Mouse (Mus musculus) CD4-positive naive resting alpha-beta T cell, adult 57 days (primary cell): Measurements from ENCODE around the gene Pltp. TPM values are rescaled to one million over a fixed set of nuclear protein-coding genes. Genes with fewer than 3 reads are reported as not detected.

Experiments
- total RNA-seq: library from RNA; stranded (reverse); gene quantifications from one replicate; pipeline ENCODE4 v1.2.4, GENCODE M21; 2023

Gene Pltp
- total RNA-seq = 0.86 TPM

DNA sequence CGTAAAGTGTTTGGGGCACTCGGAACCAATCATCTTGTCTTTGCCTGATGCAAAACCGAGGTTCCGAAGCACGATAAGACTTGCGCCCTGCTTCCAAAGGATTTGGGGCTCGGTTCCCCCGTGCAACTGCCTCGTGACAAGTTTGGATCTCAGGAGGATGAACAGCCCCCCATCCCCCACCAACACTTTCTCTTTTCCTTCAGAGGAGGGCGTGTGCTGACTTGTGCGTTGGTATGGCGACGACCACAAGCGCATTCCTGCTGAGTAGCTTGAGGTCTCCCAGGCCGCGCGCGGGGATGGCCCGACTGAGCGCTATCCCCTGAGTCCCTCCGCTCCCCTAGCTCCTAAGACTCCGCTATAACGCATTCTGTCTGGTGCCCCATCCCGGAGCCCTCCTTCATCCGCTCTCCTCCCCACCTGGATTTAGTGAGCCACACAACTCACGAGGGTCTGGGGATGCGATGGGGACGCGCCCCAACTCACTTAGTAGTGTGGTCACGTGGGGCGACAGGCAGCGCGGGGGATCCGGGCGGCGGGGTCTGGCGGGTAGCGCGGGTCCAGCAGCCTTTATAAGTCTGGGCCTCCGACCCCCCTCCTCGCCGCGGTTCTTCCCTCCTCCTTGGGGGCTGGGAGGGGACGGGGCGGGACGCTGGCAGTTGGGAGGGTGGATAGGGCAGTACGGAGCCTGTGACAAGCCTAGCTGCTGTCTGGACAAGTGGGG lies at the start of gene Pltp:
Pltp (minus strand) TSS at position 611 of the 721 bp plus-strand sequence.

DNA sequence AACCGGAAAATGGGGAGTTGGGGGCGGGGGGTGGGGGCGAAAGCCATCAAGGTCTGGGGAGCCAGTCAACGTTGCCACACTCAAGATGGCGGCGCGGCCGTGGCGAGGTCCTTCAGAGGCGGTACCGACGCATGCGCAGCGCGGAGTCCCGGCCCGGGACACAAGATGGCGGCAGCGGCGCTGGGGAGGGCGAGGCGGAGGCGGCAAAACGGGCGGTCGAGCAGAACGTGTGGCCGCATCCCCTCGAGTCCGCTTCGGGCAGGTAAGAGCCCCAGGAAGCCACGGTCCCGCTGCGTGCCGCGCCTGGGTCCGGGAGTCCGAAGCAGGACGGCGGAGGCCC lies 21.7 kb upstream of the Pltp start, which contains the start of gene Pcif1:
Pcif1 (plus strand) TSS at position 77 of the 340 bp plus-strand sequence.

DNA sequence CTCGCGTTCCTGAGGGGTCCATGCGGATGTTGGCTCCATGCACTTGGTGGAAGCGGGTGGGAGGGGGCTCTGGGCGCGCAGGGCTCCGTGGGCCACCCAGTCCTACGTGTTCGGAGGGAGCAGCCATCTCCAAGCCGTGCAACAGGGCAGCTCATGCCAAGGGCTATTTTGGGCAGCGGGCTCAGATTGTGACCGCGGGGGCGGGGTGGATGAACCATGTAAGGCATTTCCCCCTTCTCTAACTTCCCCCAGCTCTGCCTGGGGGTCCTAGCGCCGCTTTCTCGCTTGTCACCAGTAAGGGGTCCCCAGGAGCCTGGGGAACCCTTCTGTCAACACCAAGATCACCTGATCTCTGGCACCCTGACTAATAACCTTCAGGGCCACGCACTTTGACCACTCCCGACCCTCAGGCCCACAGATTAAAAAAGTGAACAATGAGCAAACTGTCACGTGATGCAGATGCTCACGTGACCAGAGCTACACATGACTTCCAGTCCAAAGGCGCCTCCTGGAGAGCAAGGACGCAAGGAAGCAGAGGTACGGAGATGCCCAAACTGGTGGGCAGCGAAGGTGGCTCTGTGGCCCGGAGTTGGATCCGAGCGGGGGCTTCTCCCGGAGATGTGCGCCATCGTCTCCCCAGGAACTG lies 24.1 kb downstream of the Pltp start, which contains the start of gene Neurl2:
Neurl2 (minus strand) TSS at position 143 of the 646 bp plus-strand sequence.

DNA sequence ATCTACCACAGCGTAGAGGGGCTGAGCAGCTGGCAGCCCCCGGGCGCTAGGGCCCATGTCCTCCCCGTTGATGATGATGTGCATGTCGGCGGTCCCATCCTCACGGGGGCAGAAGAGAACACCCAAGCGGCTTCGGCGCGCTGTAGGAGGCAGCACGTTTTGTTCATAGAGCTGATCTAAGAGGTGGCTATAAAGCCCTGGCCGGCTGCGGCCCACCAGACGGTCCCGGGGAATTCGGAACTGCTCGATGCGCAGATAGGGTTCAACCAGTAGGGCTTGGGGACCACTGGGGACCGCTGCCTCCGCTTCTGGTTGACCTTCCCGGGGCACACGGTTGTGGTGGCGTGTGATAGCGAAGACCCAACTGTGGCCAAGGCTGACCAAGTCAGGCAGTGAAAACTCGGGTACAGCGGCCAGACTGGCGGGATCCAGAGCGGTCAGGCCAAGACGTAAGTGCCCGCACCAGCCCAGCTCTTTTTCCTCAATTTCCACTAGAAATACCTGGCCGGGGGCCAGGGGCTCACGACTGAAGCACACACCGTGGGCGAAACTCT lies 24.7 kb downstream of the Pltp start, which contains the start of gene Ctsa:
Ctsa (plus strand) TSS at position 126 of the 554 bp plus-strand sequence.

DNA sequence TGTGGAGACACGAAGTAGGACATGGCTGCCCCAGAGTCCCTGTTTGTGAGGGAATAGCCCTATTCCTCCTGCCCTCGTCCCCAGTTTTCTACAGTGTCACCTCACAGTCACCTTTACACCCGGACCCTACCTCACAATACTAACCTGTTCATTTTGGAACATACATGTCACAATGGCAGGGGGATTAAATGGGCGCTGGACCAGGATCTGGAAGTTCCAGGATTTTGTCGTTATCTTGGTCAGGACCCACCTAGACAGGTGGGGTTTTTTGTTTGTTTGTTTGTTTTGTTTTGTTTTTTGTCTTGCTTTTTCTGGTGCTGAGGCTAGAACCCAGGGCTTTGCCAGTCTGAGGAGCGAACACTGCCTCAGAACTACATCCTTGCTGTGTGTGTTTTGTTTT lies 29.1 kb downstream of the Pltp start, which contains the start of gene Spata25:
Spata25 (minus strand) TSS at position 101 of the 400 bp plus-strand sequence.

DNA sequence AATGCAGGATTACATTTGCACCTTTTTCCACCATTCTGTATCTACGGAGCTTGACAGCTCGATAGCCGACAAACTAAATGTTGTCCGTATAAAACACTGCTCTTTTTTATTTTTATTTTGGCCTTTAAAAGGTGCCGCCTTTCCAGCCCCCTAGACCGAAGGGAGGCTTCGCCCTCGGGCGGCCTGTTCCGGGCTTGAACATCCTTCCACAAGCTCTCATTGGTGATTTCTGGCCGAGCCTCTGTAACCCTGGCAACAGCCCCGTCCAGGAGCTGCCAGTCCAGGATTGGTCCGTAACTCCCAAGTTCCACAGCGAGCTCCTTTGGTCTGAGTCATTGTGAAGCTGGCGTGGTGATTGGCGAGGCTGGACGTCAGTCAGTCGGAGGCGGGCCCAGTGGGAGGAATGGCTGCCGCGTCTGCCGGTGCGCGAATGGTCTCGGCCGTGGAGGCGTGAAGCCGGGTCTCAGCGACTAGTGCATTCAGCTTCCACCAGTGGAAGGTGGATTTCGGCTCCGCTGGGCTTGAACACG lies 34.8 kb downstream of the Pltp start, which contains the start of gene Zswim1:
Zswim1 (plus strand) TSS at position 51 of the 530 bp plus-strand sequence.

DNA sequence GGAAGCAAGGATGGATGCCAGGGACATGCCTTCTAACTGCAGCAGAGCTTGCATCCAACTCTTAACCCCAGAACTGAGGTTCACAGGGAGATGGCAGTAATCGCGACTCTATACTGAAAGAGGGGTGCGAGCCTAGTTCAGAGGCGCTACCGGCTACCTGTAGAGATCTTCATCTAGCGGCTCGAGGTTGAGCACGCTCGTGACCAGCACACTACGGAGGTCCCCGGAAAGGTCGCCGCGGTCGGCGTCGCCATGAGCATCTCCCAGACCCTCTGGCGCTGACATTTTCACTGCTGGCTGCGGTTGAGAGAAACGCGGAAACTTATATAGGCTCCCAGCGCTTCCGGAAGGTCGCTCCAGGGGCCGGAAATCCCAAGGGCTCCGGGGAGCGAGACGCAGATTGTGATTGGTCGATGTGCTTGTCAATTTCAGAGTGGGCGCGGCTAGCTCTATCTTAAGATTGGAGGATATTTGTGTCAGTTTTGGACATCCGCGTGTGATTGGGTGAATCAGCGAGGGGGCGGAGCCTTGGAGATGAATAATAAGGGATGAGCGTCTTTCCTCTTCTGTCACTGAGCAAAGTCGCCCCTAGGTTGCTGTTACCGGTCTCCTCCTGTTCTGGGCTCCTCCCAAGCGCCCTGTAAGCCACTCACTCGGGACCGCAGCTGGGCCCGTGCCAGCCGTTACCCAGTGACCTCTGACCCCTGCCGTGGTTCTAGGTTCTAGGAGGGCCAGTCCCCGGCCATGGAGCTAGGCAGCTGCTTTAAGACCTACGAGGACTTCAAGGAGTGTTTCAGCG lies 52.8 kb downstream of the Pltp start, which contains the start of the genes Acot8 and Zswim3:
Acot8 (minus strand) TSS at position 350 of the 799 bp plus-strand sequence.
Zswim3 (plus strand) TSS at position 566 of the 799 bp plus-strand sequence.

Other genes starting within 250 kb of the Pltp start
- not detected for gene Wfdc6b, start 244.2 kb downstream of the Pltp start, total RNA-seq
- not detected for gene Wfdc8, start 244.1 kb downstream of the Pltp start, total RNA-seq
- gene Wfdc16, start 218.9 kb downstream of the Pltp start, total RNA-seq = not detected
- gene Wfdc10, start 201.7 kb downstream of the Pltp start, total RNA-seq = not detected
- gene Wfdc9, start 201.1 kb downstream of the Pltp start, total RNA-seq = not detected
- not detected for gene Wfdc11, start 183.6 kb downstream of the Pltp start, total RNA-seq
- not detected for gene Wfdc13, start 172.6 kb downstream of the Pltp start, total RNA-seq
- not detected for gene Spint4, start 159.2 kb downstream of the Pltp start, total RNA-seq
- gene Spint5, start 142.4 kb downstream of the Pltp start, total RNA-seq = not detected
- gene Wfdc3, start 111.8 kb downstream of the Pltp start, total RNA-seq = 0.35 TPM
- gene Dnttip1, start 111.7 kb downstream of the Pltp start, total RNA-seq = 46.4 TPM
- gene Ube2c, start 87.8 kb downstream of the Pltp start, total RNA-seq = 1.9 TPM
- gene Tnnc2, start 77.7 kb downstream of the Pltp start, total RNA-seq = not detected
- 0.65 TPM for gene Snx21, start 71.9 kb downstream of the Pltp start, total RNA-seq
- gene Acot8, start 52.8 kb downstream of the Pltp start, total RNA-seq = 39.4 TPM
- 3.0 TPM for gene Zswim3, start 52.6 kb downstream of the Pltp start, total RNA-seq
- gene Zswim1, start 35.0 kb downstream of the Pltp start, total RNA-seq = 11.9 TPM
- not detected for gene Spata25, start 29.2 kb downstream of the Pltp start, total RNA-seq
- gene Ctsa, start 24.8 kb downstream of the Pltp start, total RNA-seq = 91.4 TPM
- gene Neurl2, start 24.3 kb downstream of the Pltp start, total RNA-seq = 0.59 TPM
- 115 TPM for gene Pcif1, start 21.6 kb upstream of the Pltp start, total RNA-seq
- 56.1 TPM for gene Zfp335, start 54.0 kb upstream of the Pltp start, total RNA-seq
- 2.5 TPM for gene Mmp9, start 83.1 kb upstream of the Pltp start, total RNA-seq
- gene Slc12a5, start 103.1 kb upstream of the Pltp start, total RNA-seq = 0.15 TPM
- 42.5 TPM for gene Ncoa5, start 177.2 kb upstream of the Pltp start, total RNA-seq
- gene Cd40, start 197.9 kb upstream of the Pltp start, total RNA-seq = 7.1 TPM
- gene 1700025C18Rik, start 233.0 kb upstream of the Pltp start, total RNA-seq = not detected